Mouse (Mus musculus) cerebellum, adult 11-12 months (tissue): Measurements from ENCODE around the gene Lysmd4.
"Not testable (repeated sequence)": the region's sequence is repeated elsewhere in the genome, so short reads cannot be mapped to it uniquely, and the experiment has no call there.

ENCODE experiments used
- DNase-seq: peaks from one replicate; pipeline ENCODE4 v3.0.0; 2022

Lysmd4 gene

GRCm38 (mm10) chr7:67232504-67232903 lies 10.2 kb downstream of the Lysmd4 start:
- DNase-seq, result no peak

GRCm38 (mm10) chr7:67234797-67235196 lies 12.5 kb downstream of the Lysmd4 start:
- DNase-seq, result no peak

- DNase-seq, result no peak
Observed at GRCm38 (mm10) chr7:67236351-67236750, 14.0 kb downstream of the Lysmd4 start.

- DNase-seq, result no peak
Observed at GRCm38 (mm10) chr7:67237752-67238151, 15.4 kb downstream of the Lysmd4 start.

- no peak for DNase-seq
Observed at GRCm38 (mm10) chr7:67241969-67242368, 19.6 kb downstream of the Lysmd4 start.

GRCm38 (mm10) chr7:67243121-67243893 lies 21.0 kb downstream of the Lysmd4 start:
- no peak for DNase-seq

- DNase-seq, result no peak
Observed at GRCm38 (mm10) chr7:67243894-67244282, 21.5 kb downstream of the Lysmd4 start.

- no peak for DNase-seq
Observed at GRCm38 (mm10) chr7:67245255-67245654, 22.9 kb downstream of the Lysmd4 start.

GRCm38 (mm10) chr7:67246067-67246466 lies 23.7 kb downstream of the Lysmd4 start:
- DNase-seq, result no peak

GRCm38 (mm10) chr7:67259828-67260563 lies 37.7 kb downstream of the Lysmd4 start:
- DNase-seq, result peak; percentile 67

GRCm38 (mm10) chr7:67270447-67270846 lies 48.1 kb downstream of the Lysmd4 start:
- DNase-seq, result not testable (repeated sequence)

- DNase-seq, result no peak
Observed at GRCm38 (mm10) chr7:67283581-67283980, 61.2 kb downstream of the Lysmd4 start.

GRCm38 (mm10) chr7:67287456-67287855 lies 65.1 kb downstream of the Lysmd4 start:
- no peak for DNase-seq

GRCm38 (mm10) chr7:67291356-67291755 lies 69.0 kb downstream of the Lysmd4 start:
- no peak for DNase-seq

GRCm38 (mm10) chr7:67296419-67296818 lies 74.1 kb downstream of the Lysmd4 start:
- DNase-seq, result no peak

GRCm38 (mm10) chr7:67304937-67305336 lies 82.6 kb downstream of the Lysmd4 start:
- no peak for DNase-seq

- DNase-seq, result no peak
Observed at GRCm38 (mm10) chr7:67307078-67307477, 84.7 kb downstream of the Lysmd4 start.

- no peak for DNase-seq
Observed at GRCm38 (mm10) chr7:67308102-67308501, 85.8 kb downstream of the Lysmd4 start.

- no peak for DNase-seq
Observed at GRCm38 (mm10) chr7:67310151-67310550, 87.8 kb downstream of the Lysmd4 start.

- DNase-seq, result no peak
Observed at GRCm38 (mm10) chr7:67313200-67313599, 90.9 kb downstream of the Lysmd4 start.

- DNase-seq, result no peak
Observed at GRCm38 (mm10) chr7:67318697-67319096, 96.4 kb downstream of the Lysmd4 start.

GRCm38 (mm10) chr7:67320359-67320758 lies 98.0 kb downstream of the Lysmd4 start:
- DNase-seq, result no peak

GRCm38 (mm10) chr7:67342067-67342625 lies 119.8 kb downstream of the Lysmd4 start:
- no peak for DNase-seq

- DNase-seq, result no peak
Observed at GRCm38 (mm10) chr7:67344443-67344842, 122.1 kb downstream of the Lysmd4 start.
